Mouse (Mus musculus): Measurements from ENCODE around the gene Mrpl57.

DNA sequence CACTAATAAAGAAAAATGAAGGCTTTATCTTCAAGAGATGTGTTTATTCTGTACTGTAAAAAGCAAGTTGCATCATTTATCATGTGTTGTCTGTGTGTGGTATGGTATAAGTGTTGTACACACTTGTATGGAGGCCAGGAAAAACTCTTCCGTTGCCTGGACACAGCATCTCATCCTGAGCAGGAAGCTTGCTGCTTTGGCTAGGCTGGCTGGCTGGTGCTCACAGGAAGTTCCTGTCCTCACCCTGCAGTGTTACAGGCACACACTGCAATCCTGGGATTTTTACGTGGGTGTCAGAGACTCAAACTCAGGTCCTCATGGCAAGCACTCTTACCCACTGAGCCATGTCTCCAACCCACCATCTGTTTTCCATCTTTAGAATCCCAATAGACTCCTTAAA, 37.1 kb downstream of the Mrpl57 start:
- TF ChIP-seq CTCF (IDR thresholded peaks at IDR 0.05; ENCODE audit: control insufficient read depth, insufficient read depth, insufficient replicate concordance, low read depth, low read length) (no peak), POLR2A (IDR thresholded peaks at IDR 0.05; ENCODE audit: control insufficient read depth, low read depth, low read length) (no peak)

Data from testis, adult 2 months (tissue).